Mouse (Mus musculus): Measurements from ENCODE around the gene Stxbp5. TPM values are rescaled to one million over a fixed set of nuclear protein-coding genes. Genes with fewer than 3 reads are reported as not detected.

The Stxbp5 gene
- polyA plus RNA-seq, 1 experiment from 2014 or later: 3.6 TPM

- Histone ChIP-seq H3K4me2 (ENCODE audit: low read depth, low read length) (peak overlapping the region; percentile 23), H3K27ac (ENCODE audit: low read length) (0 out of 2 replicates have a peak overlapping the region, but pooled peaks have one; percentile 10), H3K27me3 (ENCODE audit: control insufficient read depth, insufficient read depth, low read depth, low read length) (no peaks in the 10 kb centered on the region), H3K36me3 (ENCODE audit: control insufficient read depth, insufficient read depth, low read length) (no peaks in the 10 kb centered on the region), H3K4me1 (replicated peaks; ENCODE audit: control insufficient read depth, insufficient read depth, low read length) (peaks cover 6% of the 10 kb centered on the region; the same call in 1 of the 2 replicates), H3K9ac (ENCODE audit: low read length) (no peak overlapping the region), H3K4me3 (ENCODE audit: low read length) (no peak overlapping the region), H3K9me3 (ENCODE audit: control insufficient read depth, low read length) (no peaks in the 10 kb centered on the region)
- peak; percentile 66 for ATAC-seq (ENCODE audit: low read depth)
- 57% methylated on average over 17 of the region's 17 CpGs for WGBS
Observed at GRCm38 (mm10) chr10:9866793-9867579, 33.9 kb downstream of the Stxbp5 start.

- Histone ChIP-seq H3K27me3 (ENCODE audit: control insufficient read depth, insufficient read depth, low read depth, low read length) (no peaks in the 10 kb centered on the region), H3K4me1 (replicated peaks; ENCODE audit: control insufficient read depth, insufficient read depth, low read length) (no peaks in the 10 kb centered on the region), H3K4me3 (ENCODE audit: low read length) (no peak overlapping the region), H3K27ac (ENCODE audit: low read length) (no peak overlapping the region), H3K9me3 (ENCODE audit: control insufficient read depth, low read length) (no peaks in the 10 kb centered on the region), H3K36me3 (ENCODE audit: control insufficient read depth, insufficient read depth, low read length) (no peaks in the 10 kb centered on the region), H3K4me2 (ENCODE audit: low read depth, low read length) (no peak overlapping the region), H3K9ac (ENCODE audit: low read length) (no peak overlapping the region)
- ATAC-seq (ENCODE audit: low read depth): no peak
- 83% methylated on average over 4 of the region's 4 CpGs for WGBS
Observed at GRCm38 (mm10) chr10:9860022-9860421, 40.9 kb downstream of the Stxbp5 start.

GRCm38 (mm10) chr10:9859476-9859875 is 41.4 kb downstream of the Stxbp5 start:
- H3K4me3 ChIP-seq (ENCODE audit: low read length): no peak overlapping the region
- H3K4me2 ChIP-seq (ENCODE audit: low read depth, low read length): no peak overlapping the region
- WGBS: 85% methylated on average over 3 of the region's 3 CpGs

GRCm38 (mm10) chr10:9857850-9858249 is 43.0 kb downstream of the Stxbp5 start:
- WGBS: 87% methylated on average over 2 of the region's 2 CpGs
- no peak for ATAC-seq (ENCODE audit: low read depth)

More at GRCm38 (mm10) chr10:9859476-9859875, 41.4 kb downstream of the Stxbp5 start:
- H3K9me3 ChIP-seq (ENCODE audit: control insufficient read depth, low read length): no peaks in the 10 kb centered on the region
- no peaks in the 10 kb centered on the region for H3K27me3 ChIP-seq (ENCODE audit: control insufficient read depth, insufficient read depth, low read depth, low read length)
- no peaks in the 10 kb centered on the region for H3K4me1 ChIP-seq (replicated peaks; ENCODE audit: control insufficient read depth, insufficient read depth, low read length)
- H3K27ac ChIP-seq (ENCODE audit: low read length): no peak overlapping the region
- H3K9ac ChIP-seq (ENCODE audit: low read length): no peak overlapping the region
- H3K36me3 ChIP-seq (ENCODE audit: control insufficient read depth, insufficient read depth, low read length): no peaks in the 10 kb centered on the region
- no peak for ATAC-seq (ENCODE audit: low read depth)

GRCm38 (mm10) chr10:9856792-9857191 is 44.1 kb downstream of the Stxbp5 start:
- H3K4me2 ChIP-seq (ENCODE audit: low read depth, low read length): no peak overlapping the region
- no peaks in the 10 kb centered on the region for H3K4me1 ChIP-seq (replicated peaks; ENCODE audit: control insufficient read depth, insufficient read depth, low read length)
- H3K27me3 ChIP-seq (ENCODE audit: control insufficient read depth, insufficient read depth, low read depth, low read length): no peaks in the 10 kb centered on the region
- no peak for ATAC-seq (ENCODE audit: low read depth)
- WGBS: 77% methylated on average over 9 of the region's 9 CpGs
- no peaks in the 10 kb centered on the region; the same call in 1 of the 2 replicates for H3K9me3 ChIP-seq (ENCODE audit: control insufficient read depth, low read length)
- H3K9ac ChIP-seq (ENCODE audit: low read length): no peak overlapping the region
- no peak overlapping the region for H3K4me3 ChIP-seq (ENCODE audit: low read length)
- no peak overlapping the region for H3K27ac ChIP-seq (ENCODE audit: low read length)
- no peaks in the 10 kb centered on the region for H3K36me3 ChIP-seq (ENCODE audit: control insufficient read depth, insufficient read depth, low read length)

More at GRCm38 (mm10) chr10:9857850-9858249, 43.0 kb downstream of the Stxbp5 start:
- Histone ChIP-seq H3K4me1 (replicated peaks; ENCODE audit: control insufficient read depth, insufficient read depth, low read length) (no peaks in the 10 kb centered on the region), H3K9me3 (ENCODE audit: control insufficient read depth, low read length) (no peaks in the 10 kb centered on the region; the same call in 1 of the 2 replicates), H3K4me2 (ENCODE audit: low read depth, low read length) (no peak overlapping the region), H3K27me3 (ENCODE audit: control insufficient read depth, insufficient read depth, low read depth, low read length) (no peaks in the 10 kb centered on the region), H3K27ac (ENCODE audit: low read length) (no peak overlapping the region), H3K36me3 (ENCODE audit: control insufficient read depth, insufficient read depth, low read length) (no peaks in the 10 kb centered on the region), H3K4me3 (ENCODE audit: low read length) (no peak overlapping the region), H3K9ac (ENCODE audit: low read length) (no peak overlapping the region)

- 85% methylated on average over 4 of the region's 4 CpGs for WGBS
- Histone ChIP-seq H3K4me1 (replicated peaks; ENCODE audit: control insufficient read depth, insufficient read depth, low read length) (no peaks in the 10 kb centered on the region), H3K27me3 (ENCODE audit: control insufficient read depth, insufficient read depth, low read depth, low read length) (no peaks in the 10 kb centered on the region), H3K36me3 (ENCODE audit: control insufficient read depth, insufficient read depth, low read length) (peaks cover 6% of the 10 kb centered on the region), H3K4me3 (ENCODE audit: low read length) (no peak overlapping the region), H3K9me3 (ENCODE audit: control insufficient read depth, low read length) (peaks cover 2% of the 10 kb centered on the region; the same call in 1 of the 2 replicates), H3K27ac (ENCODE audit: low read length) (no peak overlapping the region), H3K4me2 (ENCODE audit: low read depth, low read length) (no peak overlapping the region), H3K9ac (ENCODE audit: low read length) (no peak overlapping the region)
- ATAC-seq (ENCODE audit: low read depth): peak; percentile 20; the same call in 1 of the 2 replicates
Observed at GRCm38 (mm10) chr10:9846408-9846807, 54.5 kb downstream of the Stxbp5 start.

GRCm38 (mm10) chr10:9839408-9839807 is 61.5 kb downstream of the Stxbp5 start:
- Histone ChIP-seq H3K4me3 (ENCODE audit: low read length) (no peak overlapping the region), H3K4me2 (ENCODE audit: low read depth, low read length) (no peak overlapping the region), H3K4me1 (replicated peaks; ENCODE audit: control insufficient read depth, insufficient read depth, low read length) (no peaks in the 10 kb centered on the region), H3K27ac (ENCODE audit: low read length) (no peak overlapping the region), H3K9ac (ENCODE audit: low read length) (no peak overlapping the region), H3K27me3 (ENCODE audit: control insufficient read depth, insufficient read depth, low read depth, low read length) (no peaks in the 10 kb centered on the region), H3K36me3 (ENCODE audit: control insufficient read depth, insufficient read depth, low read length) (no peaks in the 10 kb centered on the region), H3K9me3 (ENCODE audit: control insufficient read depth, low read length) (no peaks in the 10 kb centered on the region)
- ATAC-seq (ENCODE audit: low read depth): no peak
- 70% methylated on average over 7 of the region's 7 CpGs for WGBS

GRCm38 (mm10) chr10:9834986-9835385 is 65.9 kb downstream of the Stxbp5 start:
- Histone ChIP-seq H3K27me3 (ENCODE audit: control insufficient read depth, insufficient read depth, low read depth, low read length) (no peaks in the 10 kb centered on the region), H3K4me2 (ENCODE audit: low read depth, low read length) (no peak overlapping the region), H3K27ac (ENCODE audit: low read length) (no peak overlapping the region), H3K36me3 (ENCODE audit: control insufficient read depth, insufficient read depth, low read length) (0 out of 2 replicates have a peak, but pooled peaks cover 2% of the 10 kb centered on the region), H3K9ac (ENCODE audit: low read length) (no peak overlapping the region), H3K9me3 (ENCODE audit: control insufficient read depth, low read length) (no peaks in the 10 kb centered on the region), H3K4me1 (replicated peaks; ENCODE audit: control insufficient read depth, insufficient read depth, low read length) (no peaks in the 10 kb centered on the region), H3K4me3 (ENCODE audit: low read length) (no peak overlapping the region)
- WGBS: 70% methylated on average over 4 of the region's 4 CpGs
- ATAC-seq (ENCODE audit: low read depth): no peak

- Histone ChIP-seq H3K27ac (ENCODE audit: low read length) (no peak overlapping the region), H3K9ac (ENCODE audit: low read length) (no peak overlapping the region), H3K4me2 (ENCODE audit: low read depth, low read length) (no peak overlapping the region), H3K4me1 (replicated peaks; ENCODE audit: control insufficient read depth, insufficient read depth, low read length) (no peaks in the 10 kb centered on the region), H3K27me3 (ENCODE audit: control insufficient read depth, insufficient read depth, low read depth, low read length) (no peaks in the 10 kb centered on the region), H3K4me3 (ENCODE audit: low read length) (no peak overlapping the region), H3K9me3 (ENCODE audit: control insufficient read depth, low read length) (no peaks in the 10 kb centered on the region), H3K36me3 (ENCODE audit: control insufficient read depth, insufficient read depth, low read length) (0 out of 2 replicates have a peak, but pooled peaks cover 2% of the 10 kb centered on the region)
- ATAC-seq (ENCODE audit: low read depth): no peak
- 85% methylated on average over 4 of the region's 4 CpGs for WGBS
Observed at GRCm38 (mm10) chr10:9832937-9833336, 67.9 kb downstream of the Stxbp5 start.
